Mouse (Mus musculus): ENCODE data around the gene Slfn1.

DNA sequence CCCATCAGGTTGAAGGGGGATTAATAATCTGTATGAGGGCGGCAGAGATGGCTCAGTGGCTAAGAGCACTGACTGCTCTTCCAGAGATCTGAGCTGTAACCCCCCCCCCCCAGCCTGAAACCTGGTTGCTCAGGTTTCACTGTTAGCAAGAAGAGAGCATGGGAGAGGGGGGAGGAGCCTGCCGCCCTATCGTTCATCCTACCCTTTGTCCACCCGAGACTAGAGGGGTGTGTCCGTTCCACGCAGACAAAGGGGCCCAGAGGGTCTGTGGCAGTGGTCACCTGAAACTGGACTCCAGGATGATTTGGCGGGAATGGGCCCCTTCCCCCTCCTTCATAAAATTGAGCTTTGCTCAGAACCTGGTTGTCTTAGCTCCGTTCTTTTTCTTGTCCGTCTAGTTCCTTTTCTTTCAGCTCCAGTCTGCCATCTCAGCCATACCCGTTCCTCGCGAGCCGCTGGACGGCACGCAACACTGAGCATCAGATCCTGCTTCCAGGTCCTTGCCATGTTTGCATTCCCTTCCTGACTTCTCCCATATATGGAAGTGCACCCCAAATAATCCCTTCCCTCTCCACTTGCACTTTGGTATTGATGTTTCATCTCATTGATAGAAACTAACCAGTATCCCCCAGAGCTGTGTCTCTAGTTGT is 46.2 kb upstream of the Slfn1 start:
- no peak for TF ChIP-seq SIN3A (IDR thresholded peaks at IDR 0.05; ENCODE audit: low read length)
- no peak for TF ChIP-seq GABPA (IDR thresholded peaks at IDR 0.05; ENCODE audit: low read depth, low read length)
- TF ChIP-seq GATA1 (IDR thresholded peaks at IDR 0.05; ENCODE audit: low read depth, low read length), result no peak
- TF ChIP-seq RCOR1 (IDR thresholded peaks at IDR 0.05; ENCODE audit: low read depth, low read length), result no peak
- TF ChIP-seq MYC (IDR thresholded peaks at IDR 0.05; ENCODE audit: low read depth, low read length), result no peak
- TF ChIP-seq CTCF (IDR thresholded peaks at IDR 0.05 in 2 of 3, conservative IDR thresholded peaks at IDR 0.05 in 1 of 3; ENCODE audit: control insufficient read depth in 1 of 3, insufficient read depth in 1 of 3, low read depth in 2 of 3, low read length in 3 of 3, poor library complexity in 1 of 3, severe bottlenecking in 1 of 3), result no peak
- TF ChIP-seq UBTF (IDR thresholded peaks at IDR 0.05; ENCODE audit: borderline replicate concordance, insufficient read depth, low read depth, low read length), result no peak
- TF ChIP-seq E2F4 (IDR thresholded peaks at IDR 0.05; ENCODE audit: borderline replicate concordance, low read depth, low read length), result no peak
- TF ChIP-seq POLR2AphosphoS5 (IDR thresholded peaks at IDR 0.05; ENCODE audit: borderline replicate concordance, low read depth, low read length), result no peak
- no peak for TF ChIP-seq EP300 (IDR thresholded peaks at IDR 0.05; ENCODE audit: low read depth in 1 of 2, low read length in 2 of 2)
- TF ChIP-seq USF1 (IDR thresholded peaks at IDR 0.05; ENCODE audit: low read depth, low read length), result no peak
- TF ChIP-seq CHD2 (IDR thresholded peaks at IDR 0.05; ENCODE audit: low read length), result no peak
- TF ChIP-seq NELFE (IDR thresholded peaks at IDR 0.05; ENCODE audit: low read depth, low read length), result no peak

Measured in MEL (cell line).